Mouse (Mus musculus) heart, embryonic 11.5 days (tissue): Measurements from ENCODE around the gene Tex38. TPM values are rescaled to one million over a fixed set of nuclear protein-coding genes. Genes with fewer than 3 reads are reported as not detected.

Source experiments
- ATAC-seq: fragments of 200-750 bp; cut with Nextera tagmentation; replicated peaks from 2 replicates; pipeline ENCODE4 v1.8.0; 2017; ENCODE audit warnings: moderate library complexity; ENCODE audit not compliant: insufficient number of reproducible peaks, low FRiP score, low TSS enrichment
- H3K27ac ChIP-seq: fragments of 300-500 bp; sonication (generic); 2 replicates; pipeline ENCODE4 v1.5.1; 2014; ENCODE audit warnings: mild to moderate bottlenecking, low read depth, low read length
- H3K27me3 ChIP-seq: fragments of 300-500 bp; sonication (generic); 2 replicates; pipeline ENCODE4 v1.6.1; 2014; ENCODE audit warnings: mild to moderate bottlenecking, low read length, mixed read lengths; ENCODE audit not compliant: control insufficient read depth, insufficient read depth
- H3K36me3 ChIP-seq: fragments of 300-500 bp; sonication (generic); 2 replicates; pipeline ENCODE4 v1.6.1; 2014; ENCODE audit warnings: mild to moderate bottlenecking, low read length, moderate library complexity, mixed read lengths; ENCODE audit not compliant: control insufficient read depth, insufficient read depth
- H3K4me1 ChIP-seq: fragments of 300-500 bp; sonication (generic); 2 replicates; pipeline ENCODE4 v1.6.1; 2014; ENCODE audit warnings: low read length; ENCODE audit not compliant: control insufficient read depth, insufficient read depth
- H3K4me2 ChIP-seq: fragments of 300-500 bp; sonication (generic); 2 replicates; pipeline ENCODE4 v1.6.1; 2014; ENCODE audit warnings: mild to moderate bottlenecking, moderate library complexity
- H3K4me3 ChIP-seq: fragments of 300-500 bp; sonication (generic); 2 replicates; pipeline ENCODE4 v1.5.1; 2014; ENCODE audit warnings: low read depth, low read length
- H3K9ac ChIP-seq: fragments of 300-500 bp; sonication (generic); 2 replicates; pipeline ENCODE4 v1.6.1; 2014; ENCODE audit warnings: mild to moderate bottlenecking, low read depth, low read length, moderate library complexity
- H3K9me3 ChIP-seq: fragments of 300-500 bp; sonication (generic); replicated peaks from 2 replicates; pipeline ENCODE4 v1.6.1; 2016; ENCODE audit warnings: low read length; ENCODE audit not compliant: control insufficient read depth
- WGBS: fragments of 180-500 bp; shearing (Covaris S2); extraction: QIAGEN DNeasy Blood & Tissue Kit; methylation state at CpG from one replicate; pipeline ENCODE4 v1.1.7; 2014; ENCODE audit not compliant: insufficient replicate concordance; 5-methylcytosine and 5-hydroxymethylcytosine counted together
- polyA plus RNA-seq: library from polyadenylated mRNA; unstranded; fragments of >200 nt; fragmentation: Nextera tagmentation; extraction: Ambion mirVana; gene quantifications from 2 replicates; pipeline ENCODE4 v1.2.1, GENCODE M21; 2014

Gene Tex38
- polyA plus RNA-seq, 1 experiment from 2014 or later, result 0.34 TPM

GRCm38 (mm10) chr4:115821928-115822327, 41.1 kb upstream of the Tex38 start:
- peak; percentile 47; the same call in 1 of the 2 replicates for ATAC-seq

DNA sequence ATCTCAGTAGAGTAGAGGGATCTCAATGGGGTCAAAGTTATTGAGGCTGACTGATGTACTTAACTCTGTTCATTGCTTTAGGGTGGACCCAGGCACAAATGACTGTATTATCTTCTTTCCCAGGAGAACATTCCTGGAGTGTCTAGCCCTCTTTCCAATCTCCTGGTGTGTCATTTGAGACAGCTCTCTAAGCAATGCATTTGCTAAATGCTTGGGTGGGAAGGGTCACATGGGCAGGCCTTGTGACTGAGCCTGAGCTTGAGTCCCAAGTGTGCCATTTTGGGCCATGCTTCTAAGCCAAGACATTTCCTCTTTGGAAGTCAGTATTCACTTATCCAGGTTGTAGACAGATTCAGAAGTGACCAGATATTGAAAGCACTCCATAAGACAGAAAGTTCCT, 40.6 kb upstream of the Tex38 start:
- ATAC-seq, result no peak
- Histone ChIP-seq H3K27ac (no peak overlapping the region), H3K4me2 (no peak overlapping the region), H3K4me1 (peaks cover 22% of the 10 kb centered on the region), H3K27me3 (no peaks in the 10 kb centered on the region), H3K9me3 (no peaks in the 10 kb centered on the region), H3K9ac (no peak overlapping the region), H3K4me3 (no peak overlapping the region), H3K36me3 (peaks cover 2% of the 10 kb centered on the region; the same call in 1 of the 2 replicates)

More at GRCm38 (mm10) chr4:115821928-115822327, 41.1 kb upstream of the Tex38 start:
- Histone ChIP-seq H3K36me3 (no peaks in the 10 kb centered on the region), H3K27me3 (no peaks in the 10 kb centered on the region; the same call in 1 of the 2 replicates), H3K4me1 (peaks cover 22% of the 10 kb centered on the region), H3K9me3 (no peaks in the 10 kb centered on the region), H3K4me3 (no peak overlapping the region), H3K9ac (no peak overlapping the region), H3K27ac (no peak overlapping the region), H3K4me2 (no peak overlapping the region)
- 41% methylated on average over 3 of the region's 3 CpGs for WGBS

GRCm38 (mm10) chr4:115820944-115821343, 40.1 kb upstream of the Tex38 start:
- H3K4me3 ChIP-seq, result no peak overlapping the region
- 65% methylated on average over 3 of the region's 3 CpGs for WGBS
- no peak overlapping the region for H3K4me2 ChIP-seq
- no peak overlapping the region for H3K27ac ChIP-seq
- no peaks in the 10 kb centered on the region for H3K9me3 ChIP-seq
- H3K36me3 ChIP-seq, result peaks cover 4% of the 10 kb centered on the region; the same call in 1 of the 2 replicates
- peaks cover 22% of the 10 kb centered on the region for H3K4me1 ChIP-seq
- H3K27me3 ChIP-seq, result no peaks in the 10 kb centered on the region
- no peak overlapping the region for H3K9ac ChIP-seq
- ATAC-seq, result no peak

- no peaks in the 10 kb centered on the region for H3K27me3 ChIP-seq
- no peaks in the 10 kb centered on the region for H3K9me3 ChIP-seq
- no peak overlapping the region for H3K4me3 ChIP-seq
- no peak overlapping the region for H3K4me2 ChIP-seq
- peaks cover 22% of the 10 kb centered on the region for H3K4me1 ChIP-seq
- WGBS, result 58% methylated on average over 3 of the region's 3 CpGs
- peaks cover 4% of the 10 kb centered on the region; the same call in 1 of the 2 replicates for H3K36me3 ChIP-seq
- no peak for ATAC-seq
- no peak overlapping the region for H3K27ac ChIP-seq
- no peak overlapping the region for H3K9ac ChIP-seq
These were observed 39.4 kb upstream of the Tex38 start for GRCm38 (mm10) chr4:115820199-115820598.

DNA sequence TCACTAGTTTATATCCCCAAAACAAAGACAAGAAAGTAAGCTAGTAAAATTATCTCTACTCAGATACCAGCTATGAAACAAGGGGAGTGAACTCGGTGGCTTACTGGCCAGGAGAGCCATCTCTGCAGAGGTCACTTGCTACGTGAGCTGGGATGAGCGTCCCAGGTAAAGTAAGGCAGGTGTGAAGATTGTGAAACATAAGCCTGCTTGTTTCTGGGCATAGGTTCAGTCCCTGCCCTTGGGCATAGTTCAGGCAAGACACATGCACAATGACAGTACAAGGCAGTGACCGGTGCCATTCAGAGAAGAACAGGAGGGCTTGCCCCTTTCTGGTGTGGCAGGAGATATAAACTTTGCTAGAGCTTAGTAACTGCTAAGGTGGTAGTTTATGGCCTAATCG, 34.8 kb upstream of the Tex38 start:
- Histone ChIP-seq H3K4me2 (no peak overlapping the region), H3K9me3 (no peaks in the 10 kb centered on the region), H3K4me1 (no peaks in the 10 kb centered on the region), H3K27ac (no peak overlapping the region), H3K27me3 (no peaks in the 10 kb centered on the region), H3K4me3 (no peak overlapping the region), H3K9ac (no peak overlapping the region), H3K36me3 (peaks cover 12% of the 10 kb centered on the region)
- ATAC-seq, result no peak
- 90% methylated on average over 5 of the region's 5 CpGs for WGBS

DNA sequence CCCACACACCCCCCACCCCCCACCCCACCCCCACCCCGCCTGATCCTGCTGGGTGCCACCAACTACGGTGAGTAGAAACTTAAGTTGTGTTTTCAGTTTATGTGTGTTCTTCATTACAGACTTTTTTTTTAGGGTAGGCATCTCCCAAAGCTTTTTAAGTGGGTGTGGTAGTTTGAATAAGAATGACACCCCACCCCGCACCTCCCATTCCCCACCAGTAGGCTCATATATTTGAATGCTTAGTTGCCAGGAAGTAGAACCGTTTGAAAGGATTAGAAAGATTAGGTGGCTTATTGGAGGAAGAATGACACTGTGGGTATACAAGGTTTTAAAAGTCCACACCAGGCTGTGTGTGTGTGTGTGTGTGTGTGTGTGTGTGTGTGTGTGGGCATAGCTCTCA, 31.5 kb upstream of the Tex38 start:
- H3K27ac ChIP-seq, result no peak overlapping the region
- no peak overlapping the region for H3K4me2 ChIP-seq
- no peaks in the 10 kb centered on the region for H3K27me3 ChIP-seq
- no peak overlapping the region for H3K9ac ChIP-seq
- peaks cover 12% of the 10 kb centered on the region for H3K36me3 ChIP-seq
- no peaks in the 10 kb centered on the region for H3K4me1 ChIP-seq
- no peak overlapping the region for H3K4me3 ChIP-seq
- no peak for ATAC-seq
- H3K9me3 ChIP-seq, result no peaks in the 10 kb centered on the region
- WGBS, result 87% methylated on average over 4 of the region's 4 CpGs

DNA sequence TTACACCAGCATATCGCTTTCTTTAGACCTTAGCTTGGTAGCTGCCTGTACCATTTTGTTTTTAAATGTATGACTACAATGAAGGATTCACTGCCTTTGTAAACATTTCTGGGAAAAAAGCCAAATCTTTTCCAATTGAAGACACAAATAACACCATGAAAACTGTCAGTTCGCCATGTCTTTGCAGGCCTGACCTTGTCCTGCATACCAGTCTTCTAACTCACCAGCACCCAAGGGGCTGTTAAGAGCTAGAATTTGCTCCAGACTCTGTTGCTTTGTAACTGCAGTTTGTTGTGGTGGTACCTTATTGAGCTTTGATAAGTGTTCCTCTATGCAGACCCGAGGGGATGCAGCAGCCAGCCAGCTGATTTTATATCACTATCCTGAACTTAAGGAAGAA, 19.2 kb upstream of the Tex38 start:
- no peaks in the 10 kb centered on the region for H3K4me1 ChIP-seq
- H3K27ac ChIP-seq, result no peak overlapping the region
- no peaks in the 10 kb centered on the region for H3K27me3 ChIP-seq
- H3K9ac ChIP-seq, result no peak overlapping the region
- no peak overlapping the region for H3K4me3 ChIP-seq
- ATAC-seq, result no peak
- WGBS, result 88% methylated on average over 3 of the region's 3 CpGs
- H3K4me2 ChIP-seq, result no peak overlapping the region
- no peaks in the 10 kb centered on the region for H3K9me3 ChIP-seq
- peaks cover 11% of the 10 kb centered on the region for H3K36me3 ChIP-seq

DNA sequence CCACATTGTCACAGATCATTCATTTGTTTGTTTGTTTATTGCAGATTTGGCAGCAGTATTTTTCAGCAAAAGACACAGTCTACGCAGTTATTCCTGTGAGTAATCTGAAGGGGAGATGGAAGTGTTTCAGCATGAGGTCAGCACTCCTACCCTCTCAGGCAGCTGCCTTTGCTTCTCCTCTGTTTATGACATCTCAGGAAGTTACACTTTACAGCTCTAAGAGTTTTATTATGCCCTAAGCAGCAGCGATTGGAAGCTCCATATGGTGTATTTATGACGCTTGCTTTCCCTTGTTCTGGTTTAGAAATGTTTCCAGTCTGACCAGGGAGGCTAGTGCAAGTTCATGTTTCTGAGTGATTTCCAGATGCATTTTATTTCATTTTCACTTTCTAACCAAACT, 14.5 kb upstream of the Tex38 start:
- H3K27me3 ChIP-seq, result no peaks in the 10 kb centered on the region
- no peak overlapping the region for H3K9ac ChIP-seq
- H3K9me3 ChIP-seq, result no peaks in the 10 kb centered on the region
- no peak overlapping the region for H3K4me2 ChIP-seq
- WGBS, result 91% methylated on average over 3 of the region's 3 CpGs
- ATAC-seq, result no peak
- no peak overlapping the region for H3K4me3 ChIP-seq
- H3K4me1 ChIP-seq, result no peaks in the 10 kb centered on the region
- peaks cover 14% of the 10 kb centered on the region for H3K36me3 ChIP-seq
- H3K27ac ChIP-seq, result no peak overlapping the region

- no peaks in the 10 kb centered on the region for H3K9me3 ChIP-seq
- H3K4me3 ChIP-seq, result no peak overlapping the region
- peaks cover 17% of the 10 kb centered on the region for H3K36me3 ChIP-seq
- ATAC-seq, result no peak
- no peak overlapping the region for H3K27ac ChIP-seq
- H3K4me2 ChIP-seq, result no peak overlapping the region
- H3K4me1 ChIP-seq, result no peaks in the 10 kb centered on the region
- H3K9ac ChIP-seq, result no peak overlapping the region
- 81% methylated on average over 3 of the region's 3 CpGs for WGBS
- H3K27me3 ChIP-seq, result no peaks in the 10 kb centered on the region
These were observed 10.0 kb upstream of the Tex38 start for GRCm38 (mm10) chr4:115790864-115791263.
